Mouse (Mus musculus) ES-E14 (cell line): ENCODE results near the gene Rfx2.

Experiments used
- HCFC1 ChIP-seq: IDR thresholded peaks from 2 replicates; pipeline ENCODE4 v1.6.1; 2012; ENCODE audit warnings: low read length, inconsistent platforms, borderline replicate concordance; ENCODE audit not compliant: insufficient read depth
- MAFK ChIP-seq: IDR thresholded peaks from 2 replicates; pipeline ENCODE4 v1.6.1; 2014; ENCODE audit warnings: mild to moderate bottlenecking, low read depth, low read length, inconsistent platforms; ENCODE audit not compliant: insufficient read depth
- ZNF384 ChIP-seq: IDR thresholded peaks from 2 replicates; pipeline ENCODE4 v1.6.1; 2012; ENCODE audit warnings: low read depth, low read length, inconsistent platforms

DNA sequence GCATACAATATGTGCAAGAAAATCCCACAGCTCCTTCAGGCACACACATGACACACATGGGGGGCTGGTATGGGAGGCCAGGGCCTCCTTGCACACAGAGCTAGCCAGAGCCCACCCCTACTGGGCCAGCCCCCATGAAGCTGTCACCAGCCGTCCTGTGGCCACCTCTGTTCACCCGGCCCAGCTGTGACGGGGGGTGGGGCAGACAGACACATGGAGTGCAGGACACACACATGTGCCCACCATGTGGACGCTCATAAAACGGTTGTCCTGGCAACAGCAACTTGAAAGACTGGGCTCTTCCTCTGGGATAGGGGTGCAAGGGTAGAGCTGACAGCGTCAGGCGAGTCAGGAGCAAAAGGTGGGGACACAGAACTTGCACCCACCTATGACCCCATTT, 71.6 kb downstream of the Rfx2 start:
- TF ChIP-seq MAFK = no peak
- TF ChIP-seq HCFC1 = no peak
- TF ChIP-seq ZNF384 = no peak
